Mouse (Mus musculus) T-helper 2 cell (primary cell): ENCODE results near the gene Olfr366.
"Not testable (repeated sequence)": the region's sequence is repeated elsewhere in the genome, so short reads cannot be mapped to it uniquely, and the experiment has no call there.

Experiments used
- in situ Hi-C: fragments of 300-600 bp; cut with MboI, MseI; formaldehyde crosslinking; loops from one replicate; pipeline ENCODE4 v1.15.1; 2025; ENCODE audit warnings: high pct_unique_total_duplicates

The Olfr366 gene

GRCm38 (mm10) chr2:37211274-37211673, at the start of gene Olfr366:
Gene Olfr366, plus strand, starts transcription at chr2:37211574.
- in situ Hi-C loops, result no loop called here

GRCm38 (mm10) chr2:37187898-37188297, 23.5 kb upstream of the Olfr366 start, which contains the start of gene Olfr365:
Gene Olfr365, plus strand, starts transcription at chr2:37188198.
- in situ Hi-C loops, result no loop called here

GRCm38 (mm10) chr2:37261781-37262180, 50.4 kb downstream of the Olfr366 start:
- in situ Hi-C loops, result not testable (repeated sequence)
